Mouse (Mus musculus) heart, postnatal 4 days (tissue): ENCODE data around the gene Sfmbt2. TPM values are rescaled to one million over a fixed set of nuclear protein-coding genes. Genes with fewer than 3 reads are reported as not detected.

ENCODE experiments used
- DNase-seq: peaks from one replicate; pipeline ENCODE4 v3.0.0; 2021
- microRNA-seq, 2 experiments: library from miRNA; unstranded; fragments of <30 nt; microRNA quantifications; one replicate each; pipeline ENCODE4 v1.2.0; 2021 to 2022
- total RNA-seq, 2 experiments: library from RNA; stranded (reverse); gene quantifications; 2 replicates each; pipeline ENCODE4 v1.2.3; 2021

The Sfmbt2 gene
- total RNA-seq, 2 experiments from 2014 or later = 1.4 to 1.6 TPM

DNA sequence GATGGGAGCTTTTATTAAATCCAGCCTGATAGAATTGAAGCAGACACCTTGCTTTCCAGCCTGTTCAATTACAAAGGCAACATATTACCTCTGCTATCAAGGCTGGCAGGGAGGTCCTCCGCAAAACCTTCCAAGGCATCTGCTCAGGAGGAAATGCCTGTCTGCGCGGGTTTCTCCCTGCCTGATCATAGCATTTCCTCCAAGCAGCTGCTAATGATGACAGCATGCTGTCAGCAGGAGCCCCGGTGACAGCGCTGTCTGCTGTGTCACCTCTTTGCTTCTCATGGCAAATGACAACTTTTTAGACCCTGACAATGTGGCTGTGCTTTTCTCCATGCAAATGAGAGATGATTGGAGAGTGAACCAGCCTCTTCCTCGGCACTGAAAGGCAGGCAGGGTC, 199.1 kb downstream of the Sfmbt2 start:
- no peak for DNase-seq

GRCm38 (mm10) chr2:10572311-10572710, 202.0 kb downstream of the Sfmbt2 start:
- no peak for DNase-seq

DNA sequence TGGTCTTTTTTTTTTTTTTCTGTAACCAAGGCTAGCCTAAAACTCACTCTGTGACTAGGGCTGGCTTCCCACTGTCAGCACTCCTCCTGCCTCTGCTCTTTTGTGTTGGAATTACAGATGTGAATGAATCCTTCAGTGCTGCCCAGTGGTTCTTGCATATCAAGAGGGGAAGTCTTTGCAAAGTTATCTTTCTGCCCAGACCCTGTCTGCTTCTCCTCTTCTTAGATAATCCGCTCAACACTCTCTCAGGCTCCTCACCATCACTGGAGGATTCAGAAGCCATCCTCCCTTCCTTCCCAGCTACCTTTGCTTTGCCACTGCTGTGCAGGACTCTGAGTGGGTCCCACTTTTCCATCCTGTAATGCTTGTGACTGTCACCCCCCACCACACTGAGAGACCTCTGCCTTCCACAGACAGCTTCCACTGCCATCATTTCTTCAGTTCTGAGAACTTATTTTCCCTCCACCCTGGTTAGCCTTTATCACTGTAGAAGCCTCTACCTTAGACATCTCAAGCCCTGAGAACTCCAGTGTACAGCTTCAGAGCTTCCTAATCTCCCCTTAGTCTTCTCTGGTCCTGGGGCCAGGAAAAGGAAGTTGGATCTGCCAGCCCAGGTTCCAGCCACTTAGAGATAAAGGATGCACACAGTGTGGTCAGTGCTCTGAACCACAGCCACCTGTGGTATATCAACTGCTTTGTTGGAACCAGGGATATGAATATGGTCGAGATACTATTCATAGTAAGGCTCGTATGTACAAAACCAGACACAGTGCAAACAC, 205.8 kb downstream of the Sfmbt2 start:
- no peak for DNase-seq

GRCm38 (mm10) chr2:10582673-10583072, 212.4 kb downstream of the Sfmbt2 start:
- DNase-seq = no peak

- DNase-seq = no peak
These were observed 212.8 kb downstream of the Sfmbt2 start for GRCm38 (mm10) chr2:10583103-10583502.

DNA sequence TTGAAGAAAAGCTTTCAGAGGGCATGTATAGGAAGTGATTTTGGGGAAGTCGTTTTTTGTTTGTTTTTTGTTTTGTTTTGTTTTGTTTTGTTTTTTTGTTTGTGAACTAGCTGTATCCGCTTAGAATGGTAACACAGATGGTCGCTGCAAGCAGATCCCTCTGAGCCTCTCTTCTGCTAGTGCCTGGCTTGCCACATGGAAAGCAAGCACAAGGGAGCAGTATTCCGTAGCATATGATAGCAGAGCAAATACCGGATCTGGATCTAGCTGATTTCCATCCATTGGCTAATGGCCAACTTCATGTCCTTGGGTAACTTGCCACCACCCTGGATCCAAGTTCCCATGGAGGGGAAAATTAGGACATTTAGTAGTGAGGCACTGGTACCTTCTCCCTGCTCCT, 221.0 kb downstream of the Sfmbt2 start:
- no peak for DNase-seq

DNA sequence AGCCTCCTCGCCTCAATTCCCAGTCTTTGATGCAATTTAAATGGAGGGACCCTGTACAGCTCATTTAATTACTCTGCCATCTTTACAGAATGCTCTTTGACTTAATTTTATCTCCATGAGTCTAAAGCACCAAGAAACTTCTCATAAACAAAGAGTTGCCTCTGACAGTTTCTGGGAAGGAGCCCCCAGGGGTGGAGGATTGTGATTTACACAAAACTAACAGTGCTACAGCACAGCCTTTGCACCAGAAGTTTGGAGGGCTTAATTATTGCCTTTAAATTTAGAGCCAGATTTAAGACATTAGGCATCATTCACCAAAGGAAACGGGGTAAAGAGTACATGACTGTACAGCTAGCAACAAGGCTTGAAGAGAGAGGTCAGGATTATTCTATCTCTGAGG, 245.2 kb downstream of the Sfmbt2 start:
- no peak for DNase-seq

Small RNAs within 50 kb of the gene (microRNA-seq; reads per million reads assigned to microRNA genes)
- gene Gm22051 = 0 reads per million in 2 experiments
- 0 reads per million in 2 experiments for gene Gm22072
- gene Gm22091 = 0 reads per million in 2 experiments
- 0 reads per million in 2 experiments for gene Gm22166
- gene Gm22239 = 0 to 0.35 reads per million in 2 experiments
- 0 reads per million in 2 experiments for gene Gm22626
- gene Gm22635 = 0 reads per million in 2 experiments
- gene Gm22677 = 0 reads per million in 2 experiments
- gene Gm22678 = 0 reads per million in 2 experiments
- 0 reads per million in 2 experiments for gene Gm22775
- gene Gm22925 = 0 reads per million in 2 experiments
- gene Gm23108 = 0 reads per million in 2 experiments
- gene Gm23288 = 0 reads per million in 2 experiments
- 0 reads per million in 2 experiments for gene Gm23542
- gene Gm23569 = 0 to 0.20 reads per million in 2 experiments
- gene Gm23571 = 0 reads per million in 2 experiments
- gene Gm23578 = 0 reads per million in 2 experiments
- gene Gm23651 = 0 reads per million in 2 experiments
- 0 reads per million in 2 experiments for gene Gm23988
- 0 reads per million in 2 experiments for gene Gm24028
- gene Gm24167 = 0 reads per million in 2 experiments
- gene Gm24315 = 0 reads per million in 2 experiments
- gene Gm24342 = 0 reads per million in 2 experiments
- gene Gm24488 = 0 reads per million in 2 experiments
- gene Gm24640 = 0 reads per million in 2 experiments
- gene Gm24673 = 0 reads per million in 2 experiments
- 0 reads per million in 2 experiments for gene Gm24761
- gene Gm24806 = 0 reads per million in 2 experiments
- gene Gm25022 = 0 reads per million in 2 experiments
- 0 reads per million in 2 experiments for gene Gm25158
- 0 reads per million in 2 experiments for gene Gm25263
- 0 reads per million in 2 experiments for gene Gm25285
- 0 reads per million in 2 experiments for gene Gm25316
- gene Gm25451 = 0 reads per million in 2 experiments
- 0 reads per million in 2 experiments for gene Gm25673
- 0 reads per million in 2 experiments for gene Gm25680
- gene Gm25701 = 0 reads per million in 2 experiments
- gene Gm25753 = 0 reads per million in 2 experiments
- 0 reads per million in 2 experiments for gene Gm25943
- gene Gm26060 = 0 reads per million in 2 experiments
- gene Gm26073 = 0 reads per million in 2 experiments
- gene Gm26092 = 0 reads per million in 2 experiments
- 0 reads per million in 2 experiments for gene Gm26156
- gene Gm26229 = 0 reads per million in 2 experiments
- gene Gm26398 = 0 reads per million in 2 experiments
- gene Gm26426 = 0 reads per million in 2 experiments
- gene Gm26431 = 0 reads per million in 2 experiments
- 0 reads per million in 2 experiments for gene Gm26491
- 0 to 1.0 reads per million in 2 experiments for gene Mir297a-2
- gene Mir297a-3 = 0 reads per million in 2 experiments
- gene Mir297a-4 = 0 reads per million in 2 experiments
- 0 reads per million in 2 experiments for gene Mir297b
- gene Mir297c = 0 reads per million in 2 experiments
- 0 reads per million in 2 experiments for gene Mir466
- gene Mir466b-1 = 0 reads per million in 2 experiments
- 0 reads per million in 2 experiments for gene Mir466b-2
- 0 reads per million in 2 experiments for gene Mir466b-3
- 0 reads per million in 2 experiments for gene Mir466b-4
- 0 reads per million in 2 experiments for gene Mir466b-5
- 0 reads per million in 2 experiments for gene Mir466b-6
- 0 reads per million in 2 experiments for gene Mir466b-7
- gene Mir466b-8 = 0 reads per million in 2 experiments
- gene Mir466c-1 = 0 reads per million in 2 experiments
- gene Mir466c-2 = 0 reads per million in 2 experiments
- gene Mir466d = 0 reads per million in 2 experiments
- gene Mir466e = 0 reads per million in 2 experiments
- gene Mir466f-1 = 0 reads per million in 2 experiments
- 0 reads per million in 2 experiments for gene Mir466f-2
- 0 reads per million in 2 experiments for gene Mir466f-3
- 0 reads per million in 2 experiments for gene Mir466g
- 0 reads per million in 2 experiments for gene Mir466h
- gene Mir466l = 0 reads per million in 2 experiments
- gene Mir466m = 0 reads per million in 2 experiments
- gene Mir466n = 1.6 to 2.4 reads per million in 2 experiments
- gene Mir466o = 0 reads per million in 2 experiments
- gene Mir466p = 0 reads per million in 2 experiments
- gene Mir467a-1 = 0 reads per million in 2 experiments
- 0 reads per million in 2 experiments for gene Mir467a-10
- 0 reads per million in 2 experiments for gene Mir467a-2
- gene Mir467a-3 = 0 reads per million in 2 experiments
- 0 reads per million in 2 experiments for gene Mir467a-4
- 0 reads per million in 2 experiments for gene Mir467a-5
- 0 reads per million in 2 experiments for gene Mir467a-6
- gene Mir467a-7 = 0 reads per million in 2 experiments
- 0 reads per million in 2 experiments for gene Mir467a-8
- gene Mir467a-9 = 0 reads per million in 2 experiments
- 0 reads per million in 2 experiments for gene Mir467b
- gene Mir467c = 70.8 to 115 reads per million in 2 experiments
- gene Mir467d = 936 to 1,090 reads per million in 2 experiments
- gene Mir467e = 434 to 489 reads per million in 2 experiments
- gene Mir669a-1 = 0 reads per million in 2 experiments
- 0 reads per million in 2 experiments for gene Mir669a-10
- gene Mir669a-11 = 0 reads per million in 2 experiments
- gene Mir669a-12 = 0 reads per million in 2 experiments
- 0 reads per million in 2 experiments for gene Mir669a-2
- gene Mir669a-3 = 0 reads per million in 2 experiments
- 0 reads per million in 2 experiments for gene Mir669a-4
- 0 reads per million in 2 experiments for gene Mir669a-5
- gene Mir669a-6 = 0 reads per million in 2 experiments
- 0 reads per million in 2 experiments for gene Mir669a-7
- 0 reads per million in 2 experiments for gene Mir669a-8
- gene Mir669a-9 = 0 reads per million in 2 experiments
- 0 reads per million in 2 experiments for gene Mir669b
- 226 to 233 reads per million in 2 experiments for gene Mir669c
- 0 reads per million in 2 experiments for gene Mir669d
- gene Mir669d-2 = 0 reads per million in 2 experiments
- gene Mir669e = 15.9 to 20.0 reads per million in 2 experiments
- 0.20 to 1.4 reads per million in 2 experiments for gene Mir669f
- 0 reads per million in 2 experiments for gene Mir669g
- 2.1 to 4.7 reads per million in 2 experiments for gene Mir669h
- 0 reads per million in 2 experiments for gene Mir669i
- gene Mir669j = 0 reads per million in 2 experiments
- gene Mir669k = 0 reads per million in 2 experiments
- 77.9 to 82.9 reads per million in 2 experiments for gene Mir669l
- 0 reads per million in 2 experiments for gene Mir669m-1
- gene Mir669m-2 = 0 reads per million in 2 experiments
- gene Mir669o = 243 to 249 reads per million in 2 experiments
- 0 reads per million in 2 experiments for gene Mir669p-1
- 0 reads per million in 2 experiments for gene Mir669p-2

Other genes starting within 250 kb of the Sfmbt2 start
- under 1 TPM; 0.52 to 0.57 TPM for gene Itih2, start 239.1 kb upstream of the Sfmbt2 start, total RNA-seq
- gene Itih5, start 216.9 kb upstream of the Sfmbt2 start, total RNA-seq = 10 to 100 TPM; 24.9 to 30.2 TPM